Mouse (Mus musculus) G1E (cell line): Measurements from ENCODE around the gene 9230112D13Rik.

Source experiments
- CTCF ChIP-seq: IDR thresholded peaks from 2 replicates; pipeline ENCODE4 v1.5.1; 2012; ENCODE audit warnings: low read depth, low read length, inconsistent platforms, mixed read lengths
- TAL1 ChIP-seq: conservative IDR thresholded peaks from 2 replicates; pipeline ENCODE4 v1.6.1; 2012; ENCODE audit warnings: low read depth, low read length, inconsistent platforms, mixed read lengths

GRCm38 (mm10) chr14:34558947-34559346, 36.3 kb upstream of the 9230112D13Rik start:
- TF ChIP-seq CTCF: no peak
- TF ChIP-seq TAL1: no peak
